Mouse (Mus musculus) C2C12 (cell line): ENCODE measurements at regions not wholly inside any gene's neighbourhood (a gene's known extent, or its start where the extent isn't known, plus 50 kb on each side); places are given as distances from the start of the nearest gene placed in this dataset.
A peak's percentile ranks its signal among the peaks of the same experiment; 100 is the strongest.

Experiments used
- H3K27me3 ChIP-seq: one replicate; pipeline ENCODE4 v1.6.1; 2011; ENCODE audit not compliant: control insufficient read depth, insufficient read depth, insufficient read length
- H3K36me3 ChIP-seq: one replicate; pipeline ENCODE4 v1.6.1; 2011; ENCODE audit not compliant: control insufficient read depth, insufficient read depth
- H3K4me3 ChIP-seq: one replicate; pipeline ENCODE4 v1.5.1; 2011; ENCODE audit warnings: mild to moderate bottlenecking, control low read depth; ENCODE audit not compliant: poor library complexity, insufficient read depth, severe bottlenecking
- H3K79me2 ChIP-seq: one replicate; pipeline ENCODE4 v1.6.1; 2011; ENCODE audit not compliant: control insufficient read depth, insufficient read depth
- H3K79me3 ChIP-seq: one replicate; pipeline ENCODE4 v1.6.1; 2011; ENCODE audit warnings: low read depth, control low read depth
- H3ac ChIP-seq: one replicate; pipeline ENCODE3; 2011; ENCODE audit warnings: low read depth; ENCODE audit not compliant: control insufficient read depth, insufficient read length
- CEBPB ChIP-seq: IDR thresholded peaks from one replicate; pipeline ENCODE4 v1.6.1; 2011; ENCODE audit warnings: low read depth, mild to moderate bottlenecking, control low read depth, moderate library complexity
- CTCF ChIP-seq: IDR thresholded peaks from one replicate; pipeline ENCODE4 v1.5.1; 2011; ENCODE audit not compliant: control insufficient read depth, insufficient read depth, insufficient read length
- FOSL1 ChIP-seq: IDR thresholded peaks from one replicate; pipeline ENCODE4 v1.8.0; 2011; ENCODE audit warnings: mild to moderate bottlenecking, low read length; ENCODE audit not compliant: poor library complexity, insufficient read depth, severe bottlenecking
- MAX ChIP-seq: IDR thresholded peaks from one replicate; pipeline ENCODE4 v1.6.1; 2011; ENCODE audit warnings: mild to moderate bottlenecking, control low read depth
- MYOD1 ChIP-seq: IDR thresholded peaks from one replicate; pipeline ENCODE4 v1.6.1; 2011; ENCODE audit warnings: low read depth; ENCODE audit not compliant: control insufficient read depth, insufficient read length
- MYOG ChIP-seq: IDR thresholded peaks from one replicate; pipeline ENCODE4 v1.6.1; 2011; ENCODE audit not compliant: control insufficient read depth, insufficient read length; ENCODE audit errors: extremely low read depth
- USF1 ChIP-seq: IDR thresholded peaks from one replicate; pipeline ENCODE4 v1.6.1; 2011; ENCODE audit warnings: low read depth, mild to moderate bottlenecking, control low read depth, moderate library complexity

DNA sequence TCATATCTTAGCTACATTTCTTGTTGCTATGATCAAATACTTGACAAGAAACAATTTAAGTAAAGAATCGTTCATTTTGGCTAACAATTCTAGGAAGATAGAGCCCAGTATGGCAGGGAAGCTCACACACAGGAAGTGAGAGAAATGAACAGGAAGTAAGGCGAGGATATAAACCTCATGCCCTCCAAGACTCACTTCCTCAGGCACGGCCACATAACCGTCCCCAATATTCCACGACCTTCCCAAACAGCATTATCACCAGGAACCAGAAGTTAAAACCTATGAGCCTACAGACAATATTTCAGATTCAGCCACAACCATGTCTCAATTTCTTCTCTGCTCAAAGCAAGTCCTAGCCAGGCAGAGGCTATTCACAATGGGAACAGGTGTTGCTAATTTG is 73.8 kb upstream of the Pabpc6 start:
- no peak overlapping the region for H3K4me3 ChIP-seq
- H3K79me3 ChIP-seq = no peaks in the 10 kb centered on the region
- H3K36me3 ChIP-seq = no peaks in the 10 kb centered on the region
- no peak for TF ChIP-seq USF1
- TF ChIP-seq MAX = no peak
- no peak for TF ChIP-seq MYOD1
- no peak for TF ChIP-seq MYOG
- TF ChIP-seq CEBPB = no peak
- TF ChIP-seq FOSL1 = no peak
- no peak for TF ChIP-seq CTCF
- H3ac ChIP-seq = no peak overlapping the region
- no peaks in the 10 kb centered on the region for H3K27me3 ChIP-seq
- no peaks in the 10 kb centered on the region for H3K79me2 ChIP-seq

GRCm38 (mm10) chr17:9741321-9741720 is 71.8 kb upstream of the Pabpc6 start:
- TF ChIP-seq USF1 (no peak), CTCF (no peak), MYOD1 (no peak), CEBPB (no peak), FOSL1 (no peak), MYOG (no peak), MAX (no peak)
- Histone ChIP-seq H3ac (no peak overlapping the region), H3K36me3 (no peaks in the 10 kb centered on the region), H3K79me2 (no peaks in the 10 kb centered on the region), H3K4me3 (no peak overlapping the region), H3K79me3 (no peaks in the 10 kb centered on the region), H3K27me3 (no peaks in the 10 kb centered on the region)

DNA sequence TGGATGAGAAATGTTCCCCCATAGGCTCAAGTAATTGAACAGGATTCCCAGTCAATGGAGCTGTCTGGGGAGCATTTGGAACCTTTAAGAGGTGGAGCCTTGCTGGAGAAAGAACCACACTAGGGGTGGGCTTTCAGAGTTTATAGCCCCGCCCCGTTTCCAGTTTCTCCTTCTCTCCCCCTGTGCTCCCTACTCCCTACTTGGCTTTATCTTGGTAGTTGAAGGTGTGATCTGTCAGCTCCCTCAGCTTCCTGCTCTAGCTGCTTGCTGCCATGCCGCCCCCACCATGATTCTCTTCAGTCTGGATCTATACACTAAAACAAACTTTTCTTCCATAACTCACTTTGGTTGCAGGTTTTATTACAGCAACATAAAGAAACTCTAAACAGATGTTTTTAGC is 59.5 kb upstream of the Pabpc6 start:
- no peak overlapping the region for H3K4me3 ChIP-seq
- H3K36me3 ChIP-seq = no peaks in the 10 kb centered on the region
- H3ac ChIP-seq = no peak overlapping the region
- no peaks in the 10 kb centered on the region for H3K27me3 ChIP-seq
- no peaks in the 10 kb centered on the region for H3K79me3 ChIP-seq
- no peaks in the 10 kb centered on the region for H3K79me2 ChIP-seq
- TF ChIP-seq USF1 (no peak), MYOD1 (no peak), MYOG (no peak), CEBPB (no peak), CTCF (no peak), FOSL1 (no peak), MAX (no peak)

DNA sequence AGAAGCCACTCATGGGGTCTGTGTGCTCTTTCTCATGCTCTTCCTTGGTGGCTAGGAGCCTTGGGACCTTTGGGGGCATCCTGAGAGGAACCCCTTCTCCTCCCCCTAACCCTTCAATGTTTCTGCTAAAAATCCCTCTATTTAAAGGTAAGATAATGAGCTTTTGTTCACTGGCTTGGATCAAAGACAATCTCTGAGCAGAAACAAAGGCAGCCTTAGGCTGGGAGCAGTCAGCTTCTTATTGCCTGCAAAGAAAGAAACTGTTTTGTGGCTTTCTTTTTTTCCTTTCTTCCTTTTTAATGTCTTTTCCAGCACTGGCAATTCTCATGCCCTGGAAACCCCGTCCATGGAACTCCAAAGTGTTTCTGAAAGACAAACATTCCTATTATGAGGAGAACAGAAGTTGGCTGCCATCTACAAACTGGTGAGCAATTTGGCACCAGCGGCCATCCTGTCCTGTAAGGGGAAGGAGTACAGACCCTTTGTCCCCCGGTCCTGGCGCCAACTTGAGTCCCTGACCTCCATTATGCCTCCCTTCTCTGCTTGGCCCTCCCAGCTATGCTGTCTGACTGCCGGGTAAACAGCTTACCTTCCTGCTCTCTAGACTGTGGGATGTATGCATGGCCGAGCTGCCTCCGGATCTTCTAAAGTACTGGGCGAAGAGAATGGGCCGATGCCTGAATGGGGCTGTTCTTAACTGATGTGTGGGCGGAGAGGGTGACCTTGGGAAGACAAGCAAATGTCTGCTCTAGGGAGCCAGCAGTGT is 56.4 kb upstream of the Pabpc6 start:
- H3K4me3 ChIP-seq = no peak overlapping the region
- no peaks in the 10 kb centered on the region for H3K79me2 ChIP-seq
- TF ChIP-seq CTCF = no peak
- H3K36me3 ChIP-seq = no peaks in the 10 kb centered on the region
- no peaks in the 10 kb centered on the region for H3K79me3 ChIP-seq
- no peak overlapping the region for H3ac ChIP-seq
- no peaks in the 10 kb centered on the region for H3K27me3 ChIP-seq

- no peak overlapping the region for H3K4me3 ChIP-seq
- TF ChIP-seq FOSL1 = no peak
- TF ChIP-seq MAX = no peak
- TF ChIP-seq USF1 = no peak
- no peak for TF ChIP-seq MYOG
- no peak for TF ChIP-seq CTCF
- peak; percentile 14 for TF ChIP-seq CEBPB
- no peak for TF ChIP-seq MYOD1
- H3ac ChIP-seq = no peak overlapping the region
- no peaks in the 10 kb centered on the region for H3K36me3 ChIP-seq
- H3K27me3 ChIP-seq = no peaks in the 10 kb centered on the region
- H3K79me3 ChIP-seq = no peaks in the 10 kb centered on the region
- no peaks in the 10 kb centered on the region for H3K79me2 ChIP-seq
Observed at GRCm38 (mm10) chr17:9723484-9723883, 54.0 kb upstream of the Pabpc6 start.

- no peaks in the 10 kb centered on the region for H3K79me3 ChIP-seq
- H3K4me3 ChIP-seq = no peak overlapping the region
- no peaks in the 10 kb centered on the region for H3K27me3 ChIP-seq
- no peak overlapping the region for H3ac ChIP-seq
- TF ChIP-seq MYOG (no peak), MYOD1 (no peak), MAX (no peak), CEBPB (no peak), FOSL1 (no peak), USF1 (no peak), CTCF (no peak)
- no peaks in the 10 kb centered on the region for H3K36me3 ChIP-seq
- H3K79me2 ChIP-seq = no peaks in the 10 kb centered on the region
Observed at GRCm38 (mm10) chr17:9722709-9723108, 53.2 kb upstream of the Pabpc6 start.
